Mouse (Mus musculus): ENCODE data around the gene Rbm24. TPM values are rescaled to one million over a fixed set of nuclear protein-coding genes. Genes with fewer than 3 reads are reported as not detected.

Gene Rbm24
- polyA plus RNA-seq, 1 experiment from 2014 or later: 1.0 TPM

DNA sequence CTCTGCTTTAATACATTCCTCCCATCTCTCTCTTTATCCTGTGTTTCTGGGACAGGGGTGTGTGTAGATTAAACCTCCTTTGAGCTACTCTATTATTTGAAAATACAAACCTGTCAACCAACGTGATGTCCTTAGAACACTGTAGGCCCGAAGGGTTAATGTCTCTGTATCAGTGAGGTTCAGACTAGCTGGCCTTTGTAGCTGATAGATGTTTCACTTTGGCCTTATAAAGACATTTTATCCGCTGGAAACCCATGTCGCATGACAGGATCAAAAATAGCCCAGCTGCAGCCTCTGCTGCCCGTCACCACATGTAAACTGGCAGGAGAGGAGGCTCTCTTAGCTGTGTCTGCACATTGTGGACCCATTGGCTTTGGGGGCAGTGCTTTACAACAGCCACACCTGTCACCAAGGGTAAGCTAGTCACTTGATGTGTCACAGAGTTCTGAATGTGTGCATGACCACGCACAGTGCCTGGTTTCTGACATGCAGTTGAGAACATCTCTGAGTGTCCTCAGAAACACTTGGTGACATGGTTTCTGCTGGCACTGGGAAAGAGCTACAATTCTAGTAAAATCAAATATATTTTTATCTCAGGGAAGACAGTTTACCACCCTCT, 8.5 kb downstream of the Rbm24 start:
- ATAC-seq: no peak
- Histone ChIP-seq H3K9me3 (ENCODE audit: control insufficient read depth, low read length) (no peaks in the 10 kb centered on the region), H3K4me3 (ENCODE audit: low read length) (no peak overlapping the region), H3K4me1 (ENCODE audit: control insufficient read depth, insufficient read depth, low read length) (no peaks in the 10 kb centered on the region), H3K4me2 (ENCODE audit: low read depth, low read length) (no peak overlapping the region), H3K9ac (ENCODE audit: low read depth, low read length) (no peak overlapping the region), H3K27me3 (replicated peaks; ENCODE audit: control insufficient read depth, insufficient read depth, low read length) (no peaks in the 10 kb centered on the region), H3K36me3 (ENCODE audit: control insufficient read depth, insufficient read depth, low read length) (no peaks in the 10 kb centered on the region), H3K27ac (ENCODE audit: low read length) (no peak overlapping the region)
- 87% methylated on average over 6 of the region's 6 CpGs for WGBS

DNA sequence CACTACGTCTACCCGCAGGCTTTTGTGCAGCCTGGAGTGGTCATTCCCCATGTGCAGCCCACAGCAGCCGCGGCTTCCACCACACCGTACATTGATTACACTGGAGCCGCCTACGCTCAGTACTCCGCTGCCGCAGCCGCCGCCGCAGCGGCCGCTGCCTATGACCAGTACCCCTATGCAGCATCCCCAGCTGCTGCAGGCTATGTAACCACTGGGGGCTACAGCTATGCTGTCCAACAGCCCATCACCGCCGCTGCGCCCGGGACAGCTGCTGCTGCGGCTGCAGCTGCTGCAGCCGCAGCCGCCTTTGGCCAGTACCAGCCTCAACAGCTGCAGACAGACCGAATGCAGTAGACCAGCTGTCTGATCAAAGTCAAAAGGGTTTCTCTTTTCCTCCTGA, 10.7 kb downstream of the Rbm24 start:
- no peak overlapping the region for H3K9ac ChIP-seq (ENCODE audit: low read depth, low read length)
- H3K9me3 ChIP-seq (ENCODE audit: control insufficient read depth, low read length): no peaks in the 10 kb centered on the region
- ATAC-seq: no peak
- H3K36me3 ChIP-seq (ENCODE audit: control insufficient read depth, insufficient read depth, low read length): no peaks in the 10 kb centered on the region
- H3K27me3 ChIP-seq (replicated peaks; ENCODE audit: control insufficient read depth, insufficient read depth, low read length): no peaks in the 10 kb centered on the region
- WGBS: 53% methylated on average over 22 of the region's 22 CpGs
- H3K4me2 ChIP-seq (ENCODE audit: low read depth, low read length): no peak overlapping the region
- H3K4me3 ChIP-seq (ENCODE audit: low read length): no peak overlapping the region
- no peak overlapping the region for H3K27ac ChIP-seq (ENCODE audit: low read length)
- no peaks in the 10 kb centered on the region for H3K4me1 ChIP-seq (ENCODE audit: control insufficient read depth, insufficient read depth, low read length)

DNA sequence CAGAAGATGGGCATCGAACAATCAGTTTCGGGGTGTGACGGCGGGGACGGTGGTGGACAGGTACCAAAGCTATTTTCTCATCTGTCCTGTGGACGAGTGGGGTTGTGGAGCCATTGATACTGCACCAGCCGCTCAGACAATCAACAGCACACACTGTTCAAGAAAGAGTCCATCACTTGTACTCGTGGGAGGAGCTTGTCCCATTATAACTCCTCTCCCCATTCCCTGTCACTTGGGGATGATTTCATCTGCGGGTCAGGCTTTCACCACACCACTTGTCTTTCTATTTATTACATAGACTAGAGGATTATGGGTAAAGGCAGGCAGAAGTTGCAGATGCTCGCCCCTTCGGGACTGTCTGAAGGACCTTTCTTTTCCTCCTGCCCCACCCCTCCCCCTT, 11.6 kb downstream of the Rbm24 start:
- 88% methylated on average over 11 of the region's 11 CpGs for WGBS
- ATAC-seq: no peak

DNA sequence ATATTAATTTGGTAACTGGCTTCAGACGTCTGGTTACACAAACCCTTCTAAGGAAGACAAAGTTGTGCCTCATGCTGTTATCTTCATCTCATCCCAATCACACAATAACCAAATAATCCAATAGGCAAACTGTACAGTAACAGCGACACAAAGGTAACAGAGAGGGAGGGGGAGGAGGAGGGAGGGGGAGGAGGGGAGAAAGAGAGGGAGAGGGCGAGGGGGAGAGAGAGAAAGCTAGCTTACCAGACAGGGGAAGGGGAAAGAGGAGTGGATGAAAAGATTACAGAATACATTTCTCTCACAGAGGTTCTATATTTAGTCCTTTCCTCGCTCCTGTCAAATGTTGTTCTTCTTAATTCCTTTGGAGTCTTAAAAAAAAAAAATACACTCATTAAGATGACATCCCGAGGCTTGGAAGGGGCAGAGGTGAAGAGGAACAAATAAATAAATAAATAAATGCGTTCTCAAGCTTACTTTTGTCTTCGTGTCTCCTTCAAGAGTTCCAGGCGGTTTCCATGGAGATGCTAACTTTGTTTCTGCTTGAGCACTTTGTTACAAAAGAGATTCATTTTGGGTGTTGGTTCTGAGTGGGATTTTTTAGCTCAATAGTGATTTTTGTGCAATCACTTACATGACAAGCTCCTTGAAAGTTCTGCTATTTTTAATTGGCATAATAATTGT, 15.8 kb downstream of the Rbm24 start:
- no peak for ATAC-seq
- WGBS: 37% methylated on average over 8 of the region's 8 CpGs
- Histone ChIP-seq H3K4me2 (ENCODE audit: low read depth, low read length) (no peak overlapping the region), H3K4me3 (ENCODE audit: low read length) (no peak overlapping the region), H3K4me1 (ENCODE audit: control insufficient read depth, insufficient read depth, low read length) (no peaks in the 10 kb centered on the region), H3K27me3 (replicated peaks; ENCODE audit: control insufficient read depth, insufficient read depth, low read length) (no peaks in the 10 kb centered on the region), H3K36me3 (ENCODE audit: control insufficient read depth, insufficient read depth, low read length) (no peaks in the 10 kb centered on the region), H3K9ac (ENCODE audit: low read depth, low read length) (no peak overlapping the region), H3K27ac (ENCODE audit: low read length) (no peak overlapping the region), H3K9me3 (ENCODE audit: control insufficient read depth, low read length) (no peaks in the 10 kb centered on the region)

More for the DNA sequence above, 11.6 kb downstream of the Rbm24 start:
- H3K4me3 ChIP-seq (ENCODE audit: low read length): no peak overlapping the region
- no peaks in the 10 kb centered on the region for H3K4me1 ChIP-seq (ENCODE audit: control insufficient read depth, insufficient read depth, low read length)
- no peaks in the 10 kb centered on the region for H3K9me3 ChIP-seq (ENCODE audit: control insufficient read depth, low read length)
- no peak overlapping the region for H3K9ac ChIP-seq (ENCODE audit: low read depth, low read length)
- no peaks in the 10 kb centered on the region for H3K27me3 ChIP-seq (replicated peaks; ENCODE audit: control insufficient read depth, insufficient read depth, low read length)
- no peaks in the 10 kb centered on the region for H3K36me3 ChIP-seq (ENCODE audit: control insufficient read depth, insufficient read depth, low read length)
- H3K27ac ChIP-seq (ENCODE audit: low read length): no peak overlapping the region
- no peak overlapping the region for H3K4me2 ChIP-seq (ENCODE audit: low read depth, low read length)

DNA sequence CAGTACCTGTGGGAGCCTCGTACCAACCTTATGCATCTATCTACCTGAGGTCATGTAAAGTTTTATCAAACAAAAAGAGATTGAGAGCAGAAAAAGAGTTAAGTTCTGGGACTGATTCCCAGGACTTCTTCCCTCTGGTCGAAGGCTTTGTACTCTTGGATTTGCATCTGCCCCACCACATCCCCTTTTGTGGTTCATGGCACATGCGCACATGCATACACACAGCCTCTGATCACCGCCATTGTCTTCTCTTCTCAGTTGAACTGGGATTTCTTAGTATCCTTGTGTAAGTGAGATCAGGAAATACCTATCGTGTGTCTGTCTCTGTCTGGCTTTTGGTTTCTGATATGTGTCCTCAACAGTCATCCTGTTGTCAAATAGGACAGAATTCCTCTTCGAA, 20.7 kb downstream of the Rbm24 start:
- H3K4me3 ChIP-seq (ENCODE audit: low read length): no peak overlapping the region
- H3K27me3 ChIP-seq (replicated peaks; ENCODE audit: control insufficient read depth, insufficient read depth, low read length): no peaks in the 10 kb centered on the region
- H3K9me3 ChIP-seq (ENCODE audit: control insufficient read depth, low read length): 0 out of 2 replicates have a peak, but pooled peaks cover 4% of the 10 kb centered on the region
- no peak overlapping the region for H3K27ac ChIP-seq (ENCODE audit: low read length)
- H3K36me3 ChIP-seq (ENCODE audit: control insufficient read depth, insufficient read depth, low read length): no peaks in the 10 kb centered on the region
- H3K4me1 ChIP-seq (ENCODE audit: control insufficient read depth, insufficient read depth, low read length): no peaks in the 10 kb centered on the region
- no peak overlapping the region for H3K9ac ChIP-seq (ENCODE audit: low read depth, low read length)
- WGBS: 78% methylated on average over 6 of the region's 6 CpGs
- ATAC-seq: no peak
- no peak overlapping the region for H3K4me2 ChIP-seq (ENCODE audit: low read depth, low read length)

DNA sequence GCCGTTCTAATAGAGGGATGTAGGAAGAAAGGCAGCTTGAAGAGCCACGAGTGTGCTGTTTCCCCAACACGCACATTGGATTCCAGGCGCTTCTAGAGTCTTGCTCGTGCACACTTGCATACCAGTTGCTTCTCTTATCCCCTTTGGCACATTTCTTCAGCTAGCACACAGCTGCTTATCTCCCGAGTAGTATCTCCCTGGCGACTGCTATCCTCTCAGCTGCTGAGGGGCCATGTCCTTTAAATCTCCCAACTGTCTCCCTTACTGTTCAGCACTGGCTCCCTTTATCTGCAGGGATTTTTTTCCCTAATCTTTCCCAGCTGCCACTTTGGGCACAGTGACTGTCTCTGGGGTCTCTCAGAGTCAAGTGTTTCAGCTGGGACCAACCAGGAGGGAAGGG, 25.8 kb downstream of the Rbm24 start:
- Histone ChIP-seq H3K4me2 (ENCODE audit: low read depth, low read length) (no peak overlapping the region), H3K4me3 (ENCODE audit: low read length) (no peak overlapping the region), H3K36me3 (ENCODE audit: control insufficient read depth, insufficient read depth, low read length) (no peaks in the 10 kb centered on the region), H3K9ac (ENCODE audit: low read depth, low read length) (no peak overlapping the region), H3K27ac (ENCODE audit: low read length) (no peak overlapping the region), H3K27me3 (replicated peaks; ENCODE audit: control insufficient read depth, insufficient read depth, low read length) (no peaks in the 10 kb centered on the region), H3K4me1 (ENCODE audit: control insufficient read depth, insufficient read depth, low read length) (no peaks in the 10 kb centered on the region), H3K9me3 (ENCODE audit: control insufficient read depth, low read length) (0 out of 2 replicates have a peak, but pooled peaks cover 4% of the 10 kb centered on the region)
- 64% methylated on average over 7 of the region's 7 CpGs for WGBS
- no peak for ATAC-seq

- Histone ChIP-seq H3K27me3 (replicated peaks; ENCODE audit: control insufficient read depth, insufficient read depth, low read length) (no peaks in the 10 kb centered on the region), H3K4me2 (ENCODE audit: low read depth, low read length) (no peak overlapping the region), H3K9ac (ENCODE audit: low read depth, low read length) (no peak overlapping the region), H3K9me3 (ENCODE audit: control insufficient read depth, low read length) (0 out of 2 replicates have a peak, but pooled peaks cover 4% of the 10 kb centered on the region), H3K4me1 (ENCODE audit: control insufficient read depth, insufficient read depth, low read length) (no peaks in the 10 kb centered on the region), H3K36me3 (ENCODE audit: control insufficient read depth, insufficient read depth, low read length) (no peaks in the 10 kb centered on the region), H3K27ac (ENCODE audit: low read length) (no peak overlapping the region), H3K4me3 (ENCODE audit: low read length) (no peak overlapping the region)
- WGBS: 84% methylated on average over 6 of the region's 6 CpGs
- no peak for ATAC-seq
These were observed 27.8 kb downstream of the Rbm24 start for GRCm38 (mm10) chr13:46446062-46446461.

DNA sequence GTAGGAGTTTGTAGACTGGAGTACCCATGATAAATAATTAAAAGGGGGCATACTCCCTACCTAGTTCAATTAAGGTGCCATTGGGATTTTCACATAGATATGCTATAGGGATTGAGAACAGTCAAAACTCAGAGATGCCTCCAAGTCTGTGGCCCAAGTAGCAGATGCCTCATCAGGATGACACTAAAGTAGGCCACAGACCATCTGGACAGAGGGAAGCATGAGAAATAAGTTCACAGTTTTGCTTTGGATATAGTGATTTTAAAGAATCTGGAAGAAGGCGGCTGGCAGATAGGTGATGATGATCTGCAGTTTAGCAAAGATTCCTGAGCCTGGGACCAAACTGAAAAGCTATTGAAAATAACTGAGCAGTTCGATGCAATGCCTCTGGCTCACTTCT, 30.0 kb downstream of the Rbm24 start:
- Histone ChIP-seq H3K4me3 (ENCODE audit: low read length) (no peak overlapping the region), H3K27me3 (replicated peaks; ENCODE audit: control insufficient read depth, insufficient read depth, low read length) (no peaks in the 10 kb centered on the region), H3K4me2 (ENCODE audit: low read depth, low read length) (no peak overlapping the region), H3K36me3 (ENCODE audit: control insufficient read depth, insufficient read depth, low read length) (no peaks in the 10 kb centered on the region), H3K27ac (ENCODE audit: low read length) (no peak overlapping the region), H3K9me3 (ENCODE audit: control insufficient read depth, low read length) (no peaks in the 10 kb centered on the region), H3K4me1 (ENCODE audit: control insufficient read depth, insufficient read depth, low read length) (no peaks in the 10 kb centered on the region), H3K9ac (ENCODE audit: low read depth, low read length) (no peak overlapping the region)
- WGBS: 85% methylated on average over 2 of the region's 2 CpGs
- ATAC-seq: no peak

DNA sequence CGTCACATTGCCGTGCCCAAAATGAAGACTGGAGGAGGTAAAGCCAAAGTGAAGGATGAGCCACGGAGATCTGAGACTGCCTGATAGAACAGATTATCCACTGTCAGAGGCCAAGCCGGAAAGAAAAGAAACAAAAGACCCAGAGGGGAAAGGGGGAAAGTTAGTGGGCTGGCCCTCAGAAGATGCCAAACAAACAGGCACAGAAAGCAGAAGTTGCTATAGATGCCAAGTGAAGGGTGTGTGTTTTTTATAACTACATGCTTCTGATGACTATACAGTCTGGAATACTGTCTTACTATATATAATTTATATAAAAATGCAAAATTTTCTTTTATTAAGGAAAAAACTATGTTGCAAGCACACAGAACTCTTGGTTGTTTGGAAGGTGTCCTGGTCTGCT, 31.7 kb downstream of the Rbm24 start:
- no peak overlapping the region for H3K4me3 ChIP-seq (ENCODE audit: low read length)
- H3K9me3 ChIP-seq (ENCODE audit: control insufficient read depth, low read length): no peaks in the 10 kb centered on the region
- H3K4me2 ChIP-seq (ENCODE audit: low read depth, low read length): no peak overlapping the region
- no peaks in the 10 kb centered on the region for H3K27me3 ChIP-seq (replicated peaks; ENCODE audit: control insufficient read depth, insufficient read depth, low read length)
- no peak for ATAC-seq
- no peak overlapping the region for H3K9ac ChIP-seq (ENCODE audit: low read depth, low read length)
- H3K36me3 ChIP-seq (ENCODE audit: control insufficient read depth, insufficient read depth, low read length): no peaks in the 10 kb centered on the region
- H3K27ac ChIP-seq (ENCODE audit: low read length): no peak overlapping the region
- WGBS: 72% methylated on average over 4 of the region's 4 CpGs
- H3K4me1 ChIP-seq (ENCODE audit: control insufficient read depth, insufficient read depth, low read length): no peaks in the 10 kb centered on the region

GRCm38 (mm10) chr13:46450623-46451022, 32.4 kb downstream of the Rbm24 start:
- H3K27me3 ChIP-seq (replicated peaks; ENCODE audit: control insufficient read depth, insufficient read depth, low read length): no peaks in the 10 kb centered on the region
- no peak overlapping the region for H3K4me3 ChIP-seq (ENCODE audit: low read length)
- H3K27ac ChIP-seq (ENCODE audit: low read length): no peak overlapping the region
- WGBS: 76% methylated on average over 7 of the region's 7 CpGs
- no peak for ATAC-seq
- no peaks in the 10 kb centered on the region for H3K9me3 ChIP-seq (ENCODE audit: control insufficient read depth, low read length)
- H3K4me1 ChIP-seq (ENCODE audit: control insufficient read depth, insufficient read depth, low read length): no peaks in the 10 kb centered on the region
- H3K9ac ChIP-seq (ENCODE audit: low read depth, low read length): no peak overlapping the region
- H3K36me3 ChIP-seq (ENCODE audit: control insufficient read depth, insufficient read depth, low read length): no peaks in the 10 kb centered on the region
- H3K4me2 ChIP-seq (ENCODE audit: low read depth, low read length): no peak overlapping the region

All from intestine, embryonic 16.5 days (tissue).